Mouse (Mus musculus): ENCODE measurements at regions not wholly inside any gene's neighbourhood (a gene's known extent, or its start where the extent isn't known, plus 50 kb on each side); places are given as distances from the start of the nearest gene placed in this dataset.
"Not testable (repeated sequence)": the region's sequence is repeated elsewhere in the genome, so short reads cannot be mapped to it uniquely, and the experiment has no call there.

DNA sequence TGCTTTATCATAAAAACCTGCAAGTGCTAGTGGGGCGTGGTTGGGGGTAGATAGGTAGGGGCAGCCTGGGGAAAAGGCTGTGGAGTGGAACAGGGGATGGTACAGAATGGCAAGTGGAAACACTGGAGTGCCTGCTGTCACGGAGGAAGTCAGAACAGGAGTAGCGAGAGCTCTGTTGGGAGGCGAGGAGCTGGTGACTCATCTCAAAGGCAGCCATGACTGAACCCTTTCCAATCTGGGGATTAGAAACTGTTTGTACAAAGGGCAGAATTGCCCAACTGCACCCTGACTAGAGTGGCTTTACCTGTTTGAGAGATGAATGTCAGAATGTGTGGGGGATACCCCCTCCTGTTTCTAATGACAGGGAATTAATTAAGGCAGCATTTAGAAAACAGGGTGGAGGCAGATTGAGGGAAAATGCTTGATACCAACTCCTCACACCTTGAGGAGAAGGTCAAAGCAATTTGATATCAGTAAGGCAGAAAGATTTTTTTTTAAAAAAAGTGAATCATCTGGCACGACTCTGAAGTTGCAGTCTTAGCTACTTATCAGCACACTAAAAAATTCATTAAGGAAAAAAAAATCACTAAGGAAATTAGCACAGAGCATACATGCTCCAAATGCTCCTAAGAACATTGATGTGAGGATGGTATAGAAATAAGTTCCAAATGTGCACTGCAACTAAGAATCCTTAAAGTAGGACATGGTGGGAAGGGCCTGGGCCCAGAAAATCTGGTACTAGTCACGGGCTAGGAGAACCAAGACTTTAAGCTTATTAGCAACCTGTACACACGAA is 54.7 kb upstream of the Usp25 start:
- DNase-seq (ENCODE audit: low spot score): no peak

DNA sequence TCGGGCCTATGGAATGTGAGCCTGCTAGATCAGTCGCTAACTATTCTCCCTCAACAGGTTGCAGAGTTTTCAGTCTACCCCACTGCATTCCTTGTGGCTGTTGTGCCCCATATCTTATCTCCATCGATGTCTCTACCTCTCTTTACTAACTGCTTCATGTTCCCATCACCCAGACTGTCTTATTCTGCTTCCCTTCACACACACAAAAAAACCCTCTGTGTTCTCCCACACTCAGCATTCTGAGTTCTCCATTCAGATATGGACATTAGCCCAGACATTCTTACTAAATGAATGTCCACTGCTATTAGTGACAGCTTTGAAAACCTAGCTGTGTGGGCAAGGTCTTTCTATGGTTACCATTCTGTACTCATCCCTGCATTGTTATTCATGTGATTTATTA is 56.0 kb upstream of the Usp25 start:
- DNase-seq (ENCODE audit: low spot score): no peak

DNA sequence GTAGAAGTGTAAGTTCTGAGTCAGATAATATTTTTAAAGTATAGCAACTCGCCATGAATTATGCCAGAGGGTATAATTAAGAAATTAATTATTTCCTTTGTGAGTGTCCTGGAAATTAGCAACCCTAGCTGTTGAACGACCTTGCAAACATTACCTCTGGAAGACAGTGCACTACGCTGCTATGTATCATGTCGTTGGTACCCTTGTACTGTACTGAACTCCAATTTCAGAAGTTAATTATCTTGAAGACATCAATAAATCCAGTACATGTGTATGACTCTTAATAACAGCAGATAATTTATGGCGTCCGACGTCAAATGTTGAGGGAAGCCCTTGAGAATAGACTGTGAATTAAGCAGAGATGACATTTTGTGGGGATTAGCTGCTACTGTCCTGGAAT is 56.4 kb upstream of the Usp25 start:
- DNase-seq (ENCODE audit: low spot score): no peak

DNA sequence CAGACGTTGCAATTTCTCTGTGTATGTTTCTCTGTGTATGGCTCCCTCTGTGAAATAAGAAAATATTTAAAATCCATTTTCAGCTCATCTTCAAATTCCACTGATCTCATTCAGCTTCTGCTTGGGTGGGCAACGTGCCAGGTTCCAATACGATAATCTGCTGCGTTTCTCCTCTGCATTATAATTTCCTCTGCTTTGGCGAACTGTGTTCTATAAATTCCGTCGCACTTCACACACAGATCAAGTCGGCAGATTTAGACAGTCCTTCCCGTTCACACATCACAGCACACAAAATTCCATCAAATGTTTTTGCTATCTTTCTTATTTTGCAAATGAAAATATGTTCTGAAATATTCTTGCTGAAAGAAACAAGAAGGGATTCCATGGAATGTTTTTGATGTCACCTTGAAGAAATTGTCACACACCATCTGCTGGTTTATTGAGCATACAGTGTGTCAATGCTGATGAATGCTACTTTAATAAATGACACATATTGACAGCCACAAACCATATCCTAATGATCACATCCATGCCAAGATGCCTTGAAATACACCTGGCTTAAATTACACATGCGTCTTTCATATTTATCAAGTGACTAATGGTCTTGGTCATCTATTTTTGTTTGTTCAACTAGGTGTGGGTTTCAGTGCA is 62.5 kb upstream of the Usp25 start:
- DNase-seq (ENCODE audit: low spot score): no peak

DNA sequence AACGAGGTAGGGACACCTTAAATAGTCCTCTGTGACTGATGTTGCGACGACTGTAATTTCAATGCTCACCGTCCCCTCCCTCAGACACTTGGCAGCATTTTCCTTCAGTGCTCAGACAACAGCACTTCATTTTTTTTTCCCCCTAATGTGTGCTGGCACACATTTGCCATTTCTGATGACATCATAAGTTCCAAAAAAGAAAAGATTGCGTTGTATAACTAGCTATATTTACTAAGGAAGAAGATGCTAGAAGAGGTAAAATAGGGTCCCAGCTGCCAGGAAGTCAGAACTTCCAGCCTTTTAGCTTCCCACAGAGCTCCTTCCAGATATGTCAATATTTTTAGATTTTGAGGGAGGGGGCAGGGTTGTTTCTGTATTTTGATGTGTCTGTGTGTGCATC is 66.5 kb upstream of the Usp25 start:
- DNase-seq (ENCODE audit: low spot score): no peak

DNA sequence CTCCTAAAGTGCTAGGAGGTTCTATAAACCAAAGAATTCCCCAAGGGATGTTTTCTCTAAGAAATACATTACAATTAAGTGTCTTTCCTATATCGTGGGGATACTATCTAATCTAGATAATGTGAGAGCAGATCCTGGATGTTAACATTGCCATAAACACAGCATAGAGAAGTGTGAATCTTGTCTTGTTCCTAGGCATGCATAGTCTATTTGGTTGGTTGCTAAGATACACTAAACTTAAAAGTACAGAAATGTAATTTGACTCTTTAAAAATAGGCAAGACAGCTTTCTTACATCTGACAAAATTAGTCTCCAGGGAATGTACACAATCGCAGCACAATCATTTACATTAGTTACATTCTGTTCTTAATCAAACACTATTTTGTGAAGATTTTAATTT is 75.4 kb upstream of the Usp25 start:
- no peak for DNase-seq (ENCODE audit: low spot score)

DNA sequence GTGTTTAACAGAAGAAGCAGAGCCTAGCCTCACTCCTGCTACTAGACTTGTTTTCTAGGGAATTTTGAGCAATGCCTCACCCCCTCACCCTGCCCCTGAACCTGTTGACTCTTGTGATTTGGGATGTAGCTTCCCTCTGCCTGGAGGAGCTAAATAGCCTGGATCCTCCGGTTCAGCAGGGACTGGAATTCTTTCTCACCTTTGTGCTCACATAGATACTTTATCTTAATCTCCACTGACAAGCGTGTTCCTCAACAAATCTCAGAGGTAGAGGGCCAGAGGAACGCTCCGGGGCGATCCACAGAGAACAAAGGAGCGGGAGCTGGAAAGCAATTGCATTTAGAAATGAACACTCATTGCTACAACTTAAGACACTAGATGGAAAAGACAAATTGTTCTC is 85.6 kb upstream of the Usp25 start:
- DNase-seq (ENCODE audit: low spot score): no peak

DNA sequence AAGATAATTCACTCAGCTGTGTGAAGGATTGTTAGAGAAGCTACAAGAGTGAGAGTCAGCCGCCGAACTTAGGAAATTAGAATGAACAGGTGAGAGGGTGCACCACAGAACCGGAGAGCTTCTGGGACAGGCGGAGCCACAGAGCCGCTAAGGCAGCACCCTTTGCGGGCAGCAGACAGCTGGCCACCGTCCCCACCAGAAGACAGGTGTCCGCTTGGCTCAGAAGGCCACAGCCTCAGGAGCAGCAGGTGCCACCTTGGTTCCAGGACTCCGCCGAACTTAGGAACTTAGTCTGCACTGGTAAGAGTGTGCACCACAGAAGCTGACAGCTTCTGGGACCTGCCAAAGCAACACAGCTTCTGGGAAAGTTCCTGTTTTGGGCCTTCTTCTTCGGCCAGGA is 93.4 kb upstream of the Usp25 start:
- not testable (repeated sequence) for DNase-seq (ENCODE audit: low spot score)

DNA sequence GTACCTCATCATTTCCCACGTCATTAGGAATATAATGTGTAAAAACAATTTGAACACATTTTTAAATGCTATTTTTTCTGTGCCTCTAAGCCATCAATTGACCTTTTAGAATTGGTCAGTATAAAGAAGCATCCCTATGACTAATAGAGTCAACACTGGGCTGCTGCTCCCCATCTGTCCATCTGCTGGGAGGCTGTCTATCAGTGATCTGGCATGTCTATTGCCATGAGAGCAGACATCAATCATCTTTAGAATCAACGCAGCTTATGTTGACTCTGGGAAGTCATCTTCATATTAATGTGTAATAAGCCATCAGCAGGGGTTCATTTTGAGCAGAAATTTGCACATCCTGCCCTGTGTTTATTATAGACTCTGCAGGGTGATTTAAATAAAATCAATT is 94.9 kb upstream of the Usp25 start:
- no peak for DNase-seq (ENCODE audit: low spot score)

DNA sequence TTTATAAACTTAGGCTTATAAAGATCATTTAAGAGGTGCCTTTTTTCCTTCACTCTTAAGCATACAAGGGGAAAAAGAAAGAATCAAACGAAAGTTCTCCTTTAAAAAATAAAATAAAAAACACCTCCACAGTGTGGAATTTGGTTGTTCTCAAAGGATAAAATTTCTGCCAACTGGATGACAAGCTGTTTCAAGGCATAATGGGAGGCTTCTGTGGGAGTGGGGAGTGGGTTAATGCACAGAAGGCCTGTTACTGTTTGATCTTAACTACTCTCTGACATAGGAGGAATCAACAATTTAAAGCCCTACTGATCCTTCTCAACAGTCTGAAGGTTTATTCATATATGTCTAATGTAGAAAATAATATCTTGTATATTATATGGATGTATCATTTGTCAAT is 99.2 kb upstream of the Usp25 start:
- no peak for DNase-seq (ENCODE audit: low spot score)

DNA sequence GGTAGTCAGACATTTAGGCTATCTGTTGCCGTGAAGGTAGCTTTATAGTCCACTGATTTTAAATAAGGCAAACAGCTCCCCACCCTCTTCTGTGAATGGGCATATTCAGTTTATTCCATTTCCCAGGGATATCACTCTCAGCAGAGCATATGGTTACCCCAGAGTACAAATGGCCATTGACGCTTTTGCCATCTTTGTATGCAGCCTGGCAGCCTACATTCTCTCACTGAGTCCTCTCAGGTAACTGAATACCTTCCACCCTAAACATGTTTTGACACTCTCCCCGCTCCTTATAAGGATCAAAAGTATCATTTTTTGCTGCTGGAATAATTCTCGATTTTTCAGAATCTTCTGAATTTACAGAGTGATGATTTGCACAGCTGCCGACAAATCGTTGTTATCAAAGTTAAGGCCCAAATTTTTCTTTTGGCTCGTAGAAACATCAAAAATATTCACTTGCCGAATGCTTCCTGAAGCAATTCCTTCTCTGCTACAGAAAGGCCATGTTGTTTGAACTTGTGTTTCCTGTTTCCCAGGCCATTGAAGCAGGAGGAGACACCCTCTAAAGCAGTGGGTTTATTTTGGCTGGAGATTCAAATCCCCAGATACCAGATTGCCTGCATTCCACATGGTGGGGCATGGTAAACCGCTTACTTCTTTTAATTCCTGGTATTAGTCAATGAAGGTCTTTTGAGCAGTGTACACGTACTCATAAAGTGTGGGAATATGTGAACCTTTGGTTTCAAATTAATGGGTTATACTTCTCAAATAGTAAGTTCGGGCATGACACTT is 108.1 kb upstream of the Usp25 start:
- DNase-seq (ENCODE audit: low spot score): no peak

DNA sequence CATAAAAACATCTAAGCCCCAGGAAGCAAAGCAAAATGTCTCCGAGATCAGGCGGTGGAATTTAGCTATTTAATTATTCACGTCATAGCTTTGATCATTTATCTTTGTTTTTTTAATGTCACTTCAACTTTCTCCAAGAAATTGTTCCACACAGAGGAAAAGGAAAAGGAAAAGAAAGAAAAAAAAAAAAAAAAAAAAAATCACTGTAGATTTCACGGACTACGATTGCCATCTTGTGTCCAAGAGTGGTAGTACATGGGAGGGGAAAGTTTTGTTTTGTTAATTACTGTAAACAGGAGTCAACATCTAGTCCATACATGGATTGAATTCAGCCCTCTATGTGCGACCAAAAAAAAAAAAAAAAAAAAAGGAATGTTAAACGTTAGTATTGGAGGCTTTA is 114.4 kb upstream of the Usp25 start:
- DNase-seq (ENCODE audit: low spot score): peak; percentile 13

DNA sequence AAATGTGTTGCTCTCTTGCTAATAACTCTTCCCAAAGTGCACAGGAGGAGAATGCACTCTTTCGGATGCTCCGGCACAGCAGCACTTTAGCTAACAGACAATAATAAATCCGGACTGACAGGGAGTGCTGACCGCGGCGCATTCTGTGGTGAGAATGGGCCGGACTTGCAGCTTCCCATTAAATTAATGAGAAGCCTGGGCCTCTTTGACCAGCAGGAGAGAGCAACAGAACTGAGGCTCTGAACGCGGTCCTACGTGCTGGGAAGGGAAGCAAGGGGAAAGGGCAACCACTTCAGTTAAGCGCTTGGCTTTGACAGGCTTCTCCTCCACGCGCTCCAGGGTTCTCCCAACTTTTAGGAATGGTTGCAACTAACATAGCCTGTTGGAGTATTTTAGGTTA is 117.2 kb upstream of the Usp25 start:
- no peak for DNase-seq (ENCODE audit: low spot score)

DNA sequence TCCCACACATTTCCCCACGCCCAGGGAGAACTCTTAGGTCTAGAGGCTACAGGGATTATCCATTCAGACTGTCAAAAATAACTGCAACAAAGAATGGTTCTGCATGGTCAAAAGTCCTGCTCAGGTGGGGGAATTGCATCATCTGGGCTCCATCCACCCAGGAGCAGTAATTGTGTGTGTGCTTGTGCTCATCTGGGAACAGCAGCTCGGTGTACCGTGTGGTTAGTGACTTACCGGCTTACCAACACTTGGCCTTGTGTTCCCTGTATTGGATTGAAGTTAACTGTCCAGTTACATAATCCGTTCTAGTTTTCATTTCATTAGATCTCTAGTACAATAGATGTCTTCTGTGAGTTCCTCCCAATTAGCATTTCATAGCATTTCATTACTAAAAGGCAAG is 117.7 kb upstream of the Usp25 start:
- no peak for DNase-seq (ENCODE audit: low spot score)

DNA sequence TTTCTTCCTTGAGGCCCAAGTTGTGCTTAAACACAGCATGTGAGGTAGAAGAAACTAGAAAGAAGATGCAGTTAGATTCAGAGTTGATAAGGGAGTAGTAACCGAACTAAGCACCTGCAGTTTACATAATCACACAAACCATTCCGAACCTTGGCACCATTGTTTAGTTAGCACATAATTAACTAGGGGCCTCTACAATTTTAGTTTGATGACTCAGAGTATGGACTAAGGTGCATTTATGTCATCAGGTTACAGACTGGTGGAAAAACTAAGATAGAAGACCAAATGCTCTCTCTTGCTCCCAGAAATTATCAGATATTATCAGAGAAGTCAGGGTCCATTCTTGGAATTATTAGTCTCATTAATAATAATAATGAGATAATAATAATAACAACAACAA is 134.9 kb upstream of the Usp25 start:
- no peak for DNase-seq (ENCODE audit: low spot score)

DNA sequence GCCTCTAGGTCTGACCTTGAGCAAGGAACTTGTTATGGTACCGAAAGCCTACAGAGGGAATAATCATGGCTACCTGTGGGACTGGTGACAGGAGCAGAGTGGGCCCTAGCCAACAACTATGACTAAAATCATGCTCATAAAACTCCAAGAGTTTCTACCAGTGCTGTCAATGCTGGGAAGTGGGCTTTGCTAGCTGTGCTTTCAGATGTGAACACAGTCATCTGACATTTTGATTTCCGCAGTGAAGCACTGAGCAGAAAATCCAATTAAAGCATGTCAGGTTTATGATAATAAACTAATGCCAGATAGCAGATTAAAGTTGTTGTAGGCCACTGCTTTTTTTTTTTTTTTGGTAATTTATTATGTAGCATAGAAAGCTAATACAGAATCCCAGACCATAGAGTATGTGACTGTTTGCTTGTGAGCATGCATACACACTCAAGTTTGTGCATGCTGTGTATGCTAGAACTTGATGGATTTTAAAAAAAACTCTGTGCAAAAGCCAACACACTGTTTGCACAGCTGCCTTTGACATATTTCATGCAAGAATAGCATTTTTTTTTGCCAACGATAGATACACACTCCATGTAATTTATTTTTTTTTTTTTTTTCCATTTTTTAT is 138.0 kb upstream of the Usp25 start:
- DNase-seq (ENCODE audit: low spot score): no peak

DNA sequence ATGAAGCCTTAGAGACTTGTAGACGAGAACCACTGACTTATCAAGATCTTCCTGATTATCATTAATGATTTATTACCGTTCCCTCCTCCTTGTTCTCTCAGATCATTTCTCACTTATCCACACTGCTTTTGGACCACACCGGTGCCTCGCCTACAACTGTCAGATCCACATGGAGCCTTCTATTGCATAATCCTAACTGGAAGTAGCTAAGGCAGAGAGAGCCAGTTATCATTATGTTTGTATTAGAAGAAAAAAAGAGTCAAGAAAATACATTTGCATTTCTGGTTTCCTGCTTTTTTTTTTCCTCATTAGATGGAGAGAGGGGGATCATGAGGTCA is 147.1 kb upstream of the Usp25 start:
- DNase-seq (ENCODE audit: low spot score): no peak

DNA sequence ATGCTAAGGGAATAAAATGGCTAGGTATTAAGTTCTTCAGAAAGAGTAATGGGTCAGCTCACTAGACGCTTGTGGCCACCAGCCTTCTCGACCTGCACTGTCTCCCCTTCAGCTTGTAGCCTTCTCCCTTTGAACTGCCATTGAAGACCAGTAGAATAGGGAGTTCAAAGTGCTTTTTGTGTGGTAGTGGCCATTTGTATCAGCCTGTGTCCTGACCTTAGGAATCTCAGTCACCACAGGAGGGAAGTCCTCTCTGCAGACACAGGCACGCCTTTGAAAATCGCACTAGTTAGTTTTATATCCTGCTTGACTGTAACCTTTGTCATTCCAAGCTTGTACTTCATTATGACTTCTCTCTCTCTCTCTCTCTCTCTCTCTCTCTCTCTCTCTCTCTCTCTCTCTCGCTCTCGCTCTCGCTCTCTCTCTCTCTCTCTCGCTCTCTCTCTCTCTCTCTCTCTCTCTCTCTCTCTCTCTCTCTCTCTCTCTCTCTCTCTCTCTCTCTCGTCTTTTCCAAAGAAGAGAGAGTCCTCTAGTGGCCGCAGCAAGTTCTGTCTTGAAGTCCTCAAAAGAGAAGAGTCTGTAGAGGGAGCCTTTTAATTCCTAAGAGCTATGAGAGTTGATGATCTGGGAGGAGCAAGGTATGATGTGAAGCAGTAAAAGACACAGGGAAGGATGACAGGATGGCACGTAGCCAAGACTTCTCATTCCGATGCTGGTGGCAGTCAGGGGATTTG is 147.6 kb upstream of the Usp25 start:
- DNase-seq (ENCODE audit: low spot score): no peak

DNA sequence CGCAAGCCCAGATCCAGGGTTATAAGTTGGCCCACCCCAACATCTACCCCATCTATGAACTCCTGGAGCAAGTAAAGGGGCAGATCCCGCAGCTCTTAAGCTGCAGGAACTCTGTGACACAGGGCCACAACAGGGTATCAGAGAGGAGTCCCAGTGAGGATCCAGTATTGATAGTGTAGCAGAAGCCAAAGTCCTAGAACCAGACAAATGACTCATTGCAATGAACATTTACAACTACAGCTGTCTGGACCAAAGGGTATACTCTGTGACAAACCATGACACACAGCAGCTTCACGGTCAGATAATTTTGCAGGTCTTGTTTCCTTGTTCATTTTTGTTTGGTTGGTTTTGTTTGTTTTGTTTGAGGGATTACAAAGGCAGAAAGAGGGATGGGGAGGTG is 149.1 kb upstream of the Usp25 start:
- no peak for DNase-seq (ENCODE audit: low spot score)

DNA sequence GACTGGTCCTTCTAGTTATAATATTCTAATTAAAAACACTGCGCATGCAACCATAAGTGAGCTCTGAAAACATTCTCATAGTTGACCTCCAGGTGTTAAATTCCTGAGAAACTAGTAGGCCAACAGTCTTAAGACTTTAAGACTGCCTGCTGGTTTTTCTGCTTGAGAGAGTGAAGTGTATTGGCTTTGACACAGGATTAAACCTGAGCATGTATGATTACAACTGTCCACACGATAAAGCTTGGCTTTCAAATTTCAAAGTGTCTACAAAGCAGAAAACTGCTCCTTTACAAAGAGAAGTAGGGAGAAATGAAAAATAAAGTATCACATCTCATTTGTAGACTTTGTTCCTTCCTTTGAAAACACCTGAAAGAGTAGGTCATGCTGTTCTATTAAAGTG is 157.7 kb upstream of the Usp25 start:
- DNase-seq (ENCODE audit: low spot score): no peak

DNA sequence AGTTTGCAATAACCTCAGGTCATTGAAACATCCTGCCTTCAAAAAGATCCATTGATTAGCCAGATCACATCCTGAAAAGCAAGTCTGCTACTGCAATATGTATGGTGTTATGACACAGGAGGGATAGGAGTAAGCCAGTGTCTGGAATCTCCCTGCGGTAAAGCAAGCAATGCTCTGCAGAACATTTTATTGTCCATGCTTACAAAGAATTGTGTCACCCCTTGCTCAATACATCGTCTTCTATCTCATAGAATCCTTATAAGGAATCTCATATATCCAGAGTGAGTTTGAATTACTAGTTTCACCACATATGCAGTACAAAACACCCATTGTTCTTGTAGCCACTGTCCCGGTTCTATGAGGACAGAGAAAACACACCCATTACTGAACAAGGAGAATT is 162.1 kb upstream of the Usp25 start:
- DNase-seq (ENCODE audit: low spot score): no peak

DNA sequence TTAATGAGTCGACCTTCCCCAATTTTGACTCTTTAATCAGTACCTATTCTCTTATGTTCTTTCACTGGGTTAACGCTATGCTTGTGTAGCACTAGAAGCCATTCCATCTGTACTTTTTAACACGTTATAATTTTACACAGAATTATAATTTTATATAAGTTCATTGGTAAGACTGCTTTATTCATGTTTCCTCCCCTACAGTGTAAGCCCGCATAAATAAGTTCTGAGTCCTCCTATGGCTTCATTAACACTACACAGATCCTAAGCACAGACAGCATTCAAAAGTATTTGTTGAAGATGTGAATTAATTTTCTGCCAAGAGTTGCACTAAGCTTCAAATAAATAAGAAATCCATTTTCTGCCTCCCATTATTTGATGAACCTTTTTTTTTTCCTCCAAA is 176.1 kb upstream of the Usp25 start:
- no peak for DNase-seq (ENCODE audit: low spot score)
